Mouse (Mus musculus) c-Kit-negative CD71-positive TER-119-positive erythroid progenitor cells, embryonic 14.5 days (primary cell): ENCODE measurements around the gene Dscaml1.
"Not testable (repeated sequence)": the region's sequence is repeated elsewhere in the genome, so short reads cannot be mapped to it uniquely, and the experiment has no call there.

ENCODE experiments used
- DNase-seq: peaks from one replicate; pipeline ENCODE4 v3.0.0-alpha.2; 2013; ENCODE audit warnings: low read depth, low spot score

The Dscaml1 gene

DNA sequence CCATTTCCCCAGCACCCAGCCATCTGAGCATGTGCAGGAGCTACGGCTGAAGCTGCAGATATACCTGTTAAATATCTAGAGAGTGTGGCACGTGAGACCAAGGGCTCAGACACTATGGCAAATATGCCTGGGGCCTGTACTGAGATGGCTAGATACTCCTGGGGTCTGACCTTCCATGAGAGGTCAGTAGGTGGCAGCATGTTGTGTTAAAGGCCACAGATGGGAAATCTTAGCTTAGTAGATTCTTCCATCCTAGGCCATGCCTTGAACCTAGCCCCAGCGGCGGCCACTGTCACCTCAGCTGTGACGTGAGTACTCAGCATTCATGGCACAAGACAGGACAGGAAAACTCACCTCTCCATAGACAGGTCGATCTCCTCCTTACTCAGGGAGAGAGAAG is 347.7 kb downstream of the Dscaml1 start:
- no peak for DNase-seq

DNA sequence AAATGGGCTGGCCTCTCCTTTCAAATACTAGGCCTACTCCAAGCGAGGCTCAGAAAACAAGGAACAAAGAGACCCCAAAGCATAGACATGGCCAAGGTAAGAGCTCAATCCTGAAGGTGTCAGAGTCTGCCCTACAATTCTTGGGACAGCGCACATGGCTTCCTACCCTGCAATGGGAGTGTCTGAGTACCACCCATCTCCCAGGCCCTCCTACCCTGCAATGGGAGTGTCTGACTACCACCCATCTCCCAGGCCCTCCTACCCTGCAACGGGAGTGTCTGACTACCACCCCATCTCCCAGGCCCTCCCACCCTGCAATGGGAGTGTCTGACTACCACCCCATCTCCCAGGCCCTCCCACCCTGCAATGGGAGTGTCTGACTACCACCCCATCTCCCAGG is 349.7 kb downstream of the Dscaml1 start:
- not testable (repeated sequence) for DNase-seq

DNA sequence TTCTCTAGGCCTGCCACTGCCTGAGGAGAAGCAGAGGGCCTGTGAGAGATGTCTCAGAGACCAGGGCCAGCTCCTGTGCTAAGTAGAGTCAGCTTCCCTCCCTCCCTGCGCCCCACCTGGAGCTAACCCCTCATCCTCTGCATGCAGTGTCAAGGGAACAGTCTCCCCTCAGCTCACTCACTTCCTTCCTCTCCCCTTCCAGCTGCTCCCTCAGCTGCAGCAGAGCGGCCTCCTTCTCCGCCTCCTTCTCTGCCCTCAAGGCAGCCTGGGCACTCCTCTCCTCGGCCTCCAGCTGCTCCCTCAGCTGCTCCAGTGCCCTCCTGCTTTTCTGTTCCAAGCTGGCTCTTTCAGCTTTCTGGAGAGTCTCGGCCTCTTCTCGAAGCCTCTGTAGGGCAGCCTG is 352.8 kb downstream of the Dscaml1 start:
- no peak for DNase-seq

DNA sequence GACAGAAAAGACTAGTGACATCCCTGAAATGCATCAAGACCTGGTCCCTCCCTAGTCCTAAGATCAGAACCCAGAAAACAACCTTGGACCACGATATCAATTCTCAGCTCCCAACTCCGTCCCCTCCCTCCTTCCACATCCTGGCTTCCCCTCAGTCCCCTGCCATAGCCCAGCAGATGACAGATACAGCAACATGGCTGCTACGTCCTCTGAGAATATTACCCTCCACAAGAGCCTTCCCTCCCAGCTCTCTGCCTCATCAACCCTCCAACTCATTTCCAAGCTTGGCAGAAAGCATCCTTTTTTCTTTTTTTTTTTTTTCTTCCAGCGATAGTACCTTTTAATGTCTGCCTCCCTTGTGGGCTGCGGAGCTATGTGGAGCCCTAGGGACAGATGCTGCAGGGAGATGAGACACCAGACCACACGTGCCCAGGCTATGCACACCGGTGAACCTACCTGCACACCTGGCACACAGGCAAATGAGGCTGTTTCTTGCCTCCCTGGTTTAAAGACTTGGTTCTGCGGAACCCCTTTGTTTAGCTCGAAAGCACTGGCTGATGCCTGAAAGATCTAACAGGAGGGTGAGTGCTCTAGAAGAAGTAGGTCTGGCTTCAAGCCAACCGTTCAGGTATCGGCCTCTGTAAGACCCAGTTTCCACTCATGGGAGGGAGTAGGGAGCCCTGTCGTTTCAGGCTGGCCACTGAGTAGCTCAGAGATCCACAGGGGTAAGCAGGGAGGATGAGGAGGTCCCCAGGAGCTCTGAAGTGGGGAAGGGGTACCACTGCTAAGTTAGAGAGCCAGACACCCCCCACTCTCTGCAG is 357.0 kb downstream of the Dscaml1 start:
- DNase-seq, result no peak

DNA sequence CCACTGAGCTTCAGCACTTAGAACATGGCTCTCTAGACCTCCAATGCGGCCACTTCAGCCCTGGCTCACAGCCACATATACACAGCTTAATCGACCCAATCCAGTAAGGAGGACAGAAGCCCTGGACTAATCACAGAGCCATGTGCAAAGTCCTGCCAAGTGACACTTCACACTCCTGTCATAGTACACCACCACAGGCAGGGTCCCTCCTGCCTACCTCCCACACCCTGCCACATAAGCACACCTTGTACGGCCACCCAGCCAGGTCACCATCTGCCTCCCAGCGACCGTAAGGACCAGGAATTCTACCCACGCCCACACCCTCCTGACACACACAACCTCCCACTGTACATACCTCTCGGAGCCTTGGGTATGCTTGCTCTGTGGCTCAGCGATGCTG is 360.6 kb downstream of the Dscaml1 start:
- DNase-seq, result no peak

DNA sequence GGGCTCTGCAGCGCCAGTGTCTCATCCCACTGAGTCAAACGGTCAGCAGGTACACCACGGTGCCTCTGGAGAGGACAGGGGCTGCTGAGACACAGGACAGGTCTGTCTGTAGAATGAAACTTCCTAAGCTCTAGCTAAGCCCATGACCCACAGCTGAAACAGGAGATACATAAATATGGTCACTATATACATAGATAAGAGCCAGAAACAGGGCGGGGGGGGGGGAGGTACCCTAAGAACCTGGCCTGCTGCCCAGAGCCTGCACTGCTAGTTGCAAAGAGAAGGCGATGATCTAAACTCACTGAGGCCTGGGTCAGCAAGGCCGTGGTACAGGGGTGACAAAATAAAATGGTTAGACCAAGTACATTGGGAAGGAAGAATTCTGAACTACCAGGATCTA is 361.1 kb downstream of the Dscaml1 start:
- no peak for DNase-seq

DNA sequence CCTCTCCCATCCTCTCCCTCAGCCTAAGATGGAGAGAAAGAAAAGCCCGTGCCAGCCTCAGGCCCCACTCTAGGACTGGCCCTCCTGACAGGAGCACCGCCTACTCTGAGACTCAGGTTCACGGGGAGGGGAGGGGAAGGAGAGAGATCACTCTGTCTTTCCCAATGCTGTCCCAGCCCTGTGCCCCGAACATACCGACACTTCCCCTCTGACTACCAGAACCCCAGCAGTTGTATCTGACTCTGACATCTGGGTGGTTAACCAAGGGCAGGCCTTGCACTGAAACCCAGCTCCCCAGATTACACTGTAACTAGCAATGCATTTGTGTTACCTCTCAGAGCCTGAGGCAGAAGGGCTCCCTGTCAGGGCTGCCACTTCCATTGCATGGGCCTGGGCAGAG is 362.0 kb downstream of the Dscaml1 start:
- DNase-seq, result no peak

DNA sequence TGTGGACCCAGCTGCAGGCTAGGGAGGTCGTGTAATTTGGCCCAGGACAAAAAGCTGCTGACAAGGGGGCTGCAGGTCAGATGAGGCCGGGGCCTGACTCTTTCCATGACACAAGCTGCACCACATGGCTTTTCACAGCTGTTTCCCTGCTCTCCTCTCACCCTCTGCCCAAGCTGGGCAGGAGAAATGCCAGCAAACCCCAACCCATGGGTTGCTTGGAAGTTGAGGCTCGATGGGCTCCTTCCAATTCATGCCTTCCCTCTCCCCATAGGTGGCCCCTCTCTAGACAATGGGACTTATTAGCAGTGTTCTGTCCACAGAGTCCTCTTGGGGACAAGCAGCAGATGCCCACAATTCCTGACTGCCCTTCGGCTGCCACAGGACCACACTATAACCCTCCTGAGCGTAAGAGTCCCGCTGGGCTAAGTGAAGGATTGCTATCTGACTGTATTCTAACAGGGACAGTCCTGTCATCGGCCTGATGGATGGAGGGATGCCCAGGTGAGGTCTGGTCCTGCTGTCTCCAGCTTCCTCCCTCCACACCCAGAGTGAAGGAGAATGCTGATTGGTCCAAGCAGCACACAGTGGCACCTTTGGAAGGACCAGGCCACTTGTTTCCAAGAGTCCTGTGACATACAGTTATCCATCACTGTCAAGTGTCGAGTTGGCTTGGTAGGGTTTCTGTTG is 365.2 kb downstream of the Dscaml1 start:
- no peak for DNase-seq

DNA sequence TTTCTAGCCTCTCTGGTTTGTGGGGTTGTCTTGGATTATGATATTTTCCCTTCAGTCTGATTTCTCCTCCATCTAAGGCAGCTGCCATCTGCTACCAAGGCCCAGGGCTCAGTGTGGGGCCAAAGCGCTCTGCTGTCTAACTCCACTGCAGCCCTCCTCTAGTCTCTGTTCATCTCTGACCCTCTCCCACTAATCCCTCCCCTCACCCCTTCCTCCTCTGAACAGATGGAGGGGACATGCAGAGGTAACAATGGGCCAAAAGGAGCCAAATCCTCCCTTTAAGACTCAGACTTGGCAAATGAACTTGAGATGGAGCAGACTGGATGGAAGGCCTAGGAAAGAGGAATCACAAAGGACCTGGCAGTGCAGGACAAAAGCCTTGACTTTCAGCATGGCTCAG is 365.8 kb downstream of the Dscaml1 start:
- DNase-seq, result no peak

DNA sequence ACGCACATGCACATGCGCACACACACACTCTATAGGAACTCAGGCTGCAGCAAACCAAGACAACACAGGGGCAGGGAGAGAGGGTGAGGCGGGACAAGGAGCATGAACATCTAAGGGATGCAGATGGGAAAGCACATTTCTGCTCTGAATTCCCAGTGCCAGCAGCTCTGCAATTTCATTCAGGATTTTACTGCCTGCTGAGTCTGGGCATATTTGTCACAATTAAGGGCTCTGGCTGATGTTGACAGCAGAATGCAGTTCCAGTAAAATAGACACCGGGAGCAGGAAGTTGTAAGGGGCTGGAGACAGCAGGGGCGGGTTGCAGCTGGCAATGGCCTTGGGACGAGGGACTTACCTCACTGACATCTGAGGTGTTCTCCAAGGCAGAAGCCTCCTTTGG is 367.3 kb downstream of the Dscaml1 start:
- DNase-seq, result no peak

DNA sequence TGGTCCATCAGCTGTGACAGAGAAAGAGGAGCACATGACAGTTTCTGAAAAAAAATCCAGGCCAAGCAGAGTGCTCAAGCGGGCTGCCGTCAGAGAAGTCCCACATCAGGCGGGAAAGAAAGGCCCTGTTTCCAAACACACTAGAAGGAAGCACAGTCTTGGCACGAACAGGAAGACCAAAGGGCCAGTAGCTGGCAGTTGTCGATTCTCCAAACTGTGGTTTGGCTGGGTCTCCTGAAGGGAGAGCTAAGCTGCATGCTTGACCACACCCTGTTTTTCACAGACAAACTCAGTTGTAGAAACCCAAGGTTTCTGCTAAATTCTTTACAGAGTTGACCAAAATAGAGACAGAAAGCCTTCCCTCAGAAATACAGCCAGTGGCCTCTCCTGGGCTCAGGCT is 369.3 kb downstream of the Dscaml1 start:
- no peak for DNase-seq

DNA sequence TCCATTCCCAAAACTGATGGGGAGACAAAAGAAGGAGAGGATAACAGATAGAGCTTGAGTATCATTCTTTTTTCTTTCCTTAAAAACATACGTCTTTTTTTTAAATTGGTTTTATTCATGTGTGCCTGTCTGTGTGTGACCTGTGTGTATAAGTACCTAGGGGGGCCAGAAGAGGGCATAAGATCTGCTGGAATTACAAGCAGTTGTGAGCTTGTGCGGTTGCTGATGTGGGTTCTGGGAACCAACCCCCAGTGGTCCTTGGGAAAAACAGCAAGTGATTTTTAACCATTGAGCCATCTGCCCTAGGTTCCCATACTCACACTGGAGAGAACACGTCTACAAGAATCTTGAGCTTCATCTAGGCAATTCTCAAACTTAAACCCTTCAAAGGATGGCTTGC is 370.8 kb downstream of the Dscaml1 start:
- no peak for DNase-seq

DNA sequence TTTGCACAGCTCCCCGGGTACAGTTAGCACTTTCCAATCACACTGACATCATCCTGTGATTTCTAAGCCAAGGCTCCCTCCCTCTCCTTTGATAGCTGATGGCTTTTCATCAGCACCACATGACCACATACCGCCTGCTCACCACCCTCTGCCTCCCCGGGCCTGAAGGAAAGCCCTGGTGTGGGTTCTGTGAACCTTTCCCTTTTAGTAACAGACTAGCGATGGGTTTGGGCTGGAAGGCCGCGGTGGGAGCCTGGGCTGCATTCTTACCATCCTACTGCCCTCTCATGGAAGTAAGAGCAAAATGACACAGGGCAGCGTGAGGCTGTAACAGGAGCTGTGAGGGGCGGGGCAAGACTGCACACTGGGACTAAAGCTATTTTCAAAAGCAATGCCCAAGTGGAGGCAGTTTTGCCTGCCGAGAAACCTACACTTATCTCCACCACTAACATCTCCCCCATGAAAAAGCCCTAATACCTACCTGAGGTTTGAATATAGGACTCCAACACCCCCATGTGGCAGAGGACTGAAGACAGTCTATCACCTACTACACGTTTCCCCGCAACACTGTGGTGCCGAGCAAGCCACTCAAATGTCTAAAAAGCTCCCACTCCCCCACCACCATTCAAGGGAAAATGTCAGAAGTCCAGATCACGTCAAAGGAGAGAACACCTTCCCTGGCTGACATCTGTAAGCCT is 372.2 kb downstream of the Dscaml1 start:
- no peak for DNase-seq

DNA sequence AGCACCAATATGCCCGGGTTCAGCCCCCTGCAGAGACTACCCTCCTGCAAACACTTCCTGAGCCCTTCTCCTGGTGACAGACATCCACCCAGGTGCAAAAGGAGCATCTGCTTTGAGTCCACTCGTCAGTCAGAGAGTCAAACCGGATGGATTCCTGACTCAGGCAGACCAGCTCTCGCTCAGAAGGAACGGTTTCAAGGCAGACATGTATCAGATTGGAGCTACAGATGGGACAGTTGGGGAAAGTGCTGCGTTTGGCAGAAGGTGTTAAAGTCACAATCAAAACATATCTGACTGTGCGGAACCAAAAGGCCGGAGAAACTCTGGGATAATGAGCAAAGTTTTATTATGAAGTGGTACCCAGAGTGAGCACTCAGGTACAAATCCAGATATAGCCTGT is 373.0 kb downstream of the Dscaml1 start:
- DNase-seq, result no peak
